Mouse (Mus musculus) right cerebral cortex, postnatal 14 days (tissue): ENCODE measurements around the gene Hs3st6.
A peak's percentile ranks its signal among the peaks of the same experiment; 100 is the strongest.

Experiments used
- DNase-seq: peaks from one replicate; pipeline ENCODE4 v3.0.0; 2022

Hs3st6 gene

GRCm38 (mm10) chr17:24729067-24729466 lies 23.7 kb upstream of the Hs3st6 start:
- DNase-seq = no peak

DNA sequence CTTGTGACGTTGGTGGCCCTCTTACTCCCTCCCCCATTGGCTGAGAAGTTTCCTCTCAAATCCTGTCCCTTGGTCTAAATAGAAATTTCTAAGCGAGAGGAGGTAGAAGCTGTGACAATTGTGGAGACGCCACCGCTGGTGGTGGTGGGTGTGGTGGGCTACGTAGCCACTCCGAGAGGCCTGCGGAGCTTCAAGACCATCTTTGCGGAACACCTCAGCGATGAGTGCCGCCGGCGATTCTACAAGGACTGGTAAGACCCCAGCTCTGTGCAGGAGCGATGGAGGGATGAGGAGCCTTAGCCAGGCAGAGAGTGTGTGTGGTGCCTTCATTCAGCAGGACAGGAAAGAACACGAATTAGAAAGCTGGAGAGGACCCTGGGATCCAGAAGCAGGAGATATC lies 22.0 kb upstream of the Hs3st6 start:
- no peak for DNase-seq

GRCm38 (mm10) chr17:24732233-24732935 lies 20.4 kb upstream of the Hs3st6 start:
- DNase-seq = no peak

DNA sequence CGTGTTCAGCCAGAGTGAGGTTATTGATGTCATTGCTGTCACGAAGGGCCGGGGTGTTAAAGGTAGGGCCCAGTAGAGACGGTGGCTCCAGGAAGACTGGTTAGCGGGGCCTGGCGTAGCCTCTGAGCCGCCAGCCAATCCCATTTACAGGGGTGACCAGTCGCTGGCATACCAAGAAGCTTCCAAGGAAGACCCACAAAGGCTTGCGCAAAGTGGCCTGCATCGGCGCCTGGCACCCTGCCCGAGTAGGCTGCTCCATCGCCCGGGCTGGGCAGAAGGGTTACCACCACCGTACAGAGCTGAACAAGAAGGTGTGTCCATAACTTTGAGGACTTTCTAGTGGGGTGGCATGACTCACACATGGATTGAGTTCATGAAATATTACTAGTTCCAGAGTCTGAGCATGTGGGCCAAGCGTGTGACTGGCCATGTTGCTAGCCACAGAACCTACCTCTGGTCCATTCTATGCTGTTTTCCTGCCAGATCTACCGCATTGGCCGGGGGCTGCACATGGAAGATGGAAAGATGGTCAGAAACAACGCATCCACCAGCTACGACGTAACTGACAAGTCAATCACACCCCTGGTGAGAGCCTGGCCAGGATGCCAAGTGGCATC lies 19.2 kb upstream of the Hs3st6 start:
- DNase-seq = no peak

GRCm38 (mm10) chr17:24734513-24734912 lies 18.3 kb upstream of the Hs3st6 start:
- no peak for DNase-seq

DNA sequence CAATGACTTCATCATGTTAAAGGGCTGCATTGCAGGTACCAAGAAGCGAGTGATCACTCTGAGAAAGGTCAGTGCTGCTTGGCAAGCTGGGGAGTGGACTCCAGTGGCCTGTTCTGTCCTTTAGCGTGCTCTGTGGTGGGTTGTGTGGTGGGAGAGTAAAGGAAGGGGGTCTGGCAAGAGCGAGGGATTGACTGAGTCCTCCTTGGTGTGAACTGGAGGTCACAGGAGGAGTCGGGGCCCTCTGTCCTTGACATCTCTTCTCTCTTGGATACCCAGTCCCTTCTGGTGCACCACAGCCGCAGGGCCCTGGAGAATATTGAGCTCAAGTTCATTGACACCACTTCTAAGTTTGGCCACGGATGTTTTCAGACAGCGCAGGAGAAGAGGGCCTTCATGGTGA lies 17.3 kb upstream of the Hs3st6 start:
- DNase-seq = no peak

- peak; percentile 90 for DNase-seq
Observed at GRCm38 (mm10) chr17:24736330-24737051, 16.3 kb upstream of the Hs3st6 start, which contains the start of gene Msrb1. TSS of gene Msrb1 (plus strand) at chr17:24736642.

GRCm38 (mm10) chr17:24737135-24737810 lies 15.5 kb upstream of the Hs3st6 start:
- DNase-seq = no peak

- no peak for DNase-seq
Observed at GRCm38 (mm10) chr17:24738238-24738637, 14.6 kb upstream of the Hs3st6 start.

- DNase-seq = no peak
Observed at GRCm38 (mm10) chr17:24739926-24740325, 12.9 kb upstream of the Hs3st6 start.

GRCm38 (mm10) chr17:24742307-24742706 lies 10.5 kb upstream of the Hs3st6 start:
- DNase-seq = no peak

DNA sequence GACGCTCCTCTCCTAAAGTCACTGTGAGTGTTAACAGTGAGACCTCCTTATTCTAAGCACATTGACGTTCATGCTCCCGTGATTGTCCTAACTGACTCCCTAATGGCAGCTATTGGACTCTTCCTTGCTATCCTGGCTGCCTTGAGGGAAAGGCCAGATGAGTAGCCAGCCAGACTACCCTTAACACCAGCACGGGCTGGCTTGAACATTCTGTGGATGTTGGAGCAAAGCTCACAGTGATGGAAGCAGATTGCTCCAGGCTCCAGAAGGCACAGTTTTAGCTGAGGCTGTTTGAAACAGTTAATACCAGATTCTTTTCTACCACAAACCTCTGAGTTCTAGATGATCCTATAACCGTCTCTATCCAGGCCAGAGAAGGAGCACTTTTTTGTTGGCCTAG lies 8.9 kb upstream of the Hs3st6 start:
- DNase-seq = no peak

DNA sequence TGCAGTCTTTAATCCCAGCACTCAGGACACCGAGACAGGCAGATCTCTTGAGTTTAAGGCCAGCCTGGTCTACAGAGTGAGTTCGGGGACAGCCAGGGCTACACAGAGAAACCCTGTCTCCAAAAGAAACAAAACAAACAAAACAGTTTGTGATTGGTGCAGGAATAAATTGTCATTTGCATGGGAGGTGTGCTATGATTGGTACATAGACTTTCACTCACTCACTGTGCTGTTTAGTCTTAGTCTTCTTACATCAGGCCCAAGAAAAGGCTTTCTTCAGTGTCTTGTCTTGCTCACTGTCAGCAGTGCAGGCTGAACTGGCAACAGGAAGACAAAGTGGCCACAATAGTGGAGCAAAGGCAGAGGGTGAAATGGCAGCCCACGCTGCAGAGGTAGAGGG lies 8.4 kb upstream of the Hs3st6 start:
- DNase-seq = no peak

GRCm38 (mm10) chr17:24745526-24746497 lies 7.0 kb upstream of the Hs3st6 start:
- DNase-seq = peak; percentile 85

DNA sequence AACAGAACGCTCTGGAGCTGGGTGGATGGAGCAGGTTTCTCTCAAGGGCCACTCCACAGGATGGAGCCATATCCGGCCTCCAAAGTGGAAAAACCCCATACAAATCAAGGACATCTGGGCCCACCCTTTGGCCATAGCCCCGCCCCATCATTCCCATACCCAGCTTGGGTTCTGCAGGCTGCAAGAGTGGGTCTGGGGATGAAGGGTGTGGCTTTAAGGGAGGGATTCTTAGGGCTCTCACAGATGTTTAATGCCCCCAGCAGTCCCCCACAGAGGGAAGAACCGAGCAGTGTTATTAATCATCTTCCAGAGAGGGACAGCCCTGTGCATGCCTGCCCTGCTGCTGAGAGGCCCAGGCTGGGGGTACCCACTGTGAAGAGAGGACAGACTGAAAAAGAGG lies 5.8 kb upstream of the Hs3st6 start:
- no peak for DNase-seq

DNA sequence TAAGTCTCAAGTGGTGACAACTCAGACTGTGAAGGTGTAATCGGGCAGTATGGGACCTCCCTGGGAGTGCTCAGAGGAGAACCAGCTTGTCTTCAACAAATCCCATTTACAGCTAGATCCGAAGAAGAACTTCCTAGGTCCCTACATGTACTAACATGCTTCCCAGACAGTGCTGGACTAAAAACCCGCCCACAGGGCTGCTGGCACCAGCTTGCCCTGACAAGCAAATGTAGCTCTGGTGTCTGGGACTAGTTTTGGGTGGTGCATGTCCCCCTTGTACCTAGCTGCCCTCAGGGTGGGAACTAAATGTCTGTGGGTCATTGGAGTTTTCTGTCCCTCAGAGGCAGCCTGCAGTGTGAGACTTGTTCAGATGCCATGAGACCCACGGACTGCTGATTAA lies 1.3 kb upstream of the Hs3st6 start:
- no peak for DNase-seq

DNA sequence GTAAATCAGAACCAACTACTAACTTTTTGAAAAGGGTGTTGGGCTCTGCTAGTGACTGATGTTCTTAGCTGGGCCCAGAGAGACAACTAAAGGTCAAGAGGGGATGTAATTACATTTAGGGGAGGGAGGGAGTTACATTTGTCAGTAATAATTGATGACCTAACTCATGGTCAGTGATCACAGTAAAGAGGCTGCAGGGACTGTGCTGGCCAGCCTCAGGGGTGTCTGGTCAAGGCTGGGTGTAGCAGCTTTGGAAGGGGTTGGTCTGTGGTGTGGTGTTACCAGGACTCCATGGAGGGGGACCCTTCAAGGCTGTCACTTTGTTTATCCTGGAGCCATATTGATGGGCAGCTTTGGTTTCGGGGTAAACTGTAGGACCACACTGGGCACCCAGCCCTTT lies 4.6 kb downstream of the Hs3st6 start:
- no peak for DNase-seq

DNA sequence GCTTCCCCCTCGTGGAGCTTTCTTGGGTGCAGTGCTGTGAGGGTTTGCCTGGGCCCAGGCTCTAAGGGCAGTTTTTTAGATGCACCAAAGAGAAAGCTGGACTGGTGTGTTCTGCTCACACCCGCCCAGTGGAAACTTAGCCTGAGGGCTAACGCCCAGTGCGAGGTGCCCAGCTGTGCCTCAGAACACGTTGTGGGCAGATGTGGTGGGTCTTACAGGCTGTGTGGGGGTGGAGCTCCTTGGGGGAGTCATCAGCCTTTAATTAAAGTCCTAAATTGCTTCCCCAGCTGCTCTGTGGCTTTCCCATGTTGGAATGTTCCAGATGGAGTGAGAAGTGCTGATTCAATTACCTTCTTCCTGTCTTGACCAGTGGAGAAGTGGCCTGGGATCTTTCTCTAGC lies 8.3 kb downstream of the Hs3st6 start:
- DNase-seq = no peak

DNA sequence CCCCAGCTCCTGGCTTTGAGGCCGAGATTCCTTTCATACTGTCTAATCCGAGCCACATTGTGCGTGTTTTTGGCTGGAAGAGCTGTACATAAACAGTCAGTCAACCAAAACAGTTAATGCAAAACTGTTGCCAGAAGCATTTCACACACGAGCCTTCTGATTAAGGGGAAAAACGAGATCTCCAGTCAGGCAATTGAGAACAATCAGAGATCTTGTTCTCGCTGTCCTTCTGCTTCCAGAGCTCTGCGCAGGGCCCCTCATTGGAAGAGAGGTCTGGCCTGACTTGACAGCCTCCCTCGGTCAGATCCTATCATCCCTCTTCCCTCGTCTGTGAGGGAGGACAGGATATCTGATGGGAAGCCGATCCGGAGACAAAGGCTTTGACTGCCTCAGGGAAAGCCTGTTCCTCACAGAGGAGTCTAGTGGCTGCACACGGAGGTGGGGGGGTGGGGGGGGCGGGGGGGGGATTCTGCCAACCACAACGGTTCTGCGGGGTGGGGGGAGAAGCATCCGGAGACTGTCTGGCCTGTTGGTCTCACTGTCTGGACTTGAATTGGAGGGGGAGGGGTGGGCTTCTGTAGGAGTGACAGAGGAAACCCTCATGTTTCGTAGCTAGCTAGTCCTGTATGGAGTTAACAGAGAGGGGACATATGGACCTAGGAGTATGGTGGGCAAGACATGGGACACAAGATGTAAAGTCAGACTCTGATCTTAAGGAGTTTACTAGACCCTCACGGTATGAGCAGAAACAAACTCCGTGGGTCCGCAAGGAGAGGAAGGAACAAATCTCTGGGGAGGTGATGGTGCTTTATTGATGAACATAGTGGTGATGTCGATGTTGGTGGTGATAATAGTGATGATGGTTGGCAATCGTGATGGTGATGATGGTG lies 12.5 kb downstream of the Hs3st6 start:
- DNase-seq = no peak

GRCm38 (mm10) chr17:24766266-24766875 lies 13.6 kb downstream of the Hs3st6 start:
- DNase-seq = no peak

GRCm38 (mm10) chr17:24769146-24769545 lies 16.4 kb downstream of the Hs3st6 start:
- DNase-seq = no peak
